Mouse (Mus musculus) myocyte (in vitro differentiated cells): ENCODE results near the gene Zfp760. TPM values are rescaled to one million over a fixed set of nuclear protein-coding genes. Genes with fewer than 3 reads are reported as not detected.
"Not testable (repeated sequence)": the region's sequence is repeated elsewhere in the genome, so short reads cannot be mapped to it uniquely, and the experiment has no call there.

Experiments used
- H3K27me3 ChIP-seq: one replicate; pipeline ENCODE4 v1.6.1; 2011; ENCODE audit not compliant: control insufficient read depth, insufficient read depth, insufficient read length
- H3K36me3 ChIP-seq: one replicate; pipeline ENCODE4 v1.6.1; 2011; ENCODE audit not compliant: control insufficient read depth, insufficient read depth
- H3K4me2 ChIP-seq: one replicate; pipeline ENCODE4 v1.6.1; 2011; ENCODE audit warnings: low read depth, control low read depth
- H3K4me3 ChIP-seq: one replicate; pipeline ENCODE4 v1.5.1; 2011; ENCODE audit warnings: mild to moderate bottlenecking, control low read depth, moderate library complexity
- H3K79me2 ChIP-seq: one replicate; pipeline ENCODE4 v1.6.1; 2011; ENCODE audit not compliant: control insufficient read depth, insufficient read depth
- H3ac ChIP-seq: one replicate; pipeline ENCODE4 v1.6.1; 2011; ENCODE audit not compliant: control insufficient read depth, insufficient read length
- CEBPB ChIP-seq: IDR thresholded peaks from 2 replicates; pipeline ENCODE4 v1.6.1; 2011; ENCODE audit warnings: mild to moderate bottlenecking, moderate library complexity; ENCODE audit not compliant: poor library complexity, insufficient read depth, severe bottlenecking
- E2F4 ChIP-seq: IDR thresholded peaks from one replicate; pipeline ENCODE4 v1.6.1; 2011; ENCODE audit warnings: mild to moderate bottlenecking, control low read depth, moderate library complexity; ENCODE audit not compliant: insufficient read depth
- MAX ChIP-seq: IDR thresholded peaks from one replicate; pipeline ENCODE4 v1.6.1; 2011; ENCODE audit warnings: low read depth, mild to moderate bottlenecking, control low read depth
- MYOD1 ChIP-seq, 3 experiments: IDR thresholded peaks; one replicate each; pipeline ENCODE4 v1.6.1; 2011; ENCODE audit warnings: control low read depth in 2 of 3, low read depth in 2 of 3, mild to moderate bottlenecking in 2 of 3, moderate library complexity in 1 of 3; ENCODE audit not compliant: insufficient read length in 2 of 3, control insufficient read depth in 1 of 3
- MYOG ChIP-seq, 3 experiments: IDR thresholded peaks; one replicate each; pipeline ENCODE4 v1.6.1; 2011; ENCODE audit warnings: control low read depth in 2 of 3, low read depth in 2 of 3, mild to moderate bottlenecking in 2 of 3; ENCODE audit not compliant: insufficient read length in 2 of 3, control insufficient read depth in 1 of 3, insufficient read depth in 1 of 3
- POLR2A ChIP-seq: IDR thresholded peaks from one replicate; pipeline ENCODE4 v1.6.1; 2011; ENCODE audit warnings: low read depth, mild to moderate bottlenecking, control low read depth, moderate library complexity; ENCODE audit not compliant: insufficient read length
- POLR2AphosphoS2 ChIP-seq: IDR thresholded peaks from one replicate; pipeline ENCODE4 v1.6.1; 2011; ENCODE audit warnings: low read depth, control low read depth; ENCODE audit not compliant: insufficient read length
- REST ChIP-seq: IDR thresholded peaks from one replicate; pipeline ENCODE4 v1.6.1; 2011; ENCODE audit warnings: mild to moderate bottlenecking, control low read depth, moderate library complexity; ENCODE audit not compliant: insufficient read depth, insufficient read length
- SRF ChIP-seq: IDR thresholded peaks from one replicate; pipeline ENCODE4 v1.6.1; 2011; ENCODE audit warnings: low read depth; ENCODE audit not compliant: control insufficient read depth, insufficient read length
- TCF12 ChIP-seq: IDR thresholded peaks from one replicate; pipeline ENCODE4 v1.6.1; 2011; ENCODE audit warnings: mild to moderate bottlenecking, control low read depth; ENCODE audit not compliant: poor library complexity, insufficient read depth, severe bottlenecking
- TCF3 ChIP-seq: IDR thresholded peaks from one replicate; pipeline ENCODE4 v1.6.1; 2011; ENCODE audit warnings: low read depth, control low read depth; ENCODE audit not compliant: insufficient read length
- USF1 ChIP-seq: IDR thresholded peaks from one replicate; pipeline ENCODE4 v1.6.1; 2011; ENCODE audit warnings: low read depth, mild to moderate bottlenecking, control low read depth, moderate library complexity
- polyA plus RNA-seq: library from polyadenylated mRNA; unstranded; fragments of >200 nt; fragmentation: generic; extraction: Trizol; gene quantifications from one replicate; pipeline ENCODE4 v1.2.1, GENCODE M21; 2012; ENCODE audit warnings: missing spikeins

Gene Zfp760
- polyA plus RNA-seq, 1 experiment = 0.76 TPM

GRCm38 (mm10) chr17:21693342-21693741 lies 14.2 kb upstream of the Zfp760 start:
- H3K79me2 ChIP-seq = no peaks in the 10 kb centered on the region
- H3K4me3 ChIP-seq = no peak overlapping the region
- H3K27me3 ChIP-seq = no peaks in the 10 kb centered on the region
- peaks cover 23% of the 10 kb centered on the region for H3K36me3 ChIP-seq
- H3ac ChIP-seq = no peak overlapping the region
- H3K4me2 ChIP-seq = no peak overlapping the region
- no peak for TF ChIP-seq POLR2A
- TF ChIP-seq MAX = no peak
- no peak for TF ChIP-seq SRF
- TF ChIP-seq MYOG (IDR thresholded peaks at IDR 0.05; ENCODE audit: control insufficient read depth in 1 of 3, insufficient read depth in 1 of 3, insufficient read length in 2 of 3, low read depth in 2 of 3) = no peak
- no peak for TF ChIP-seq E2F4
- TF ChIP-seq CEBPB = no peak
- no peak for TF ChIP-seq MYOD1 (IDR thresholded peaks at IDR 0.05; ENCODE audit: control insufficient read depth in 1 of 3, insufficient read length in 2 of 3, low read depth in 2 of 3)
- no peak for TF ChIP-seq USF1
- no peak for TF ChIP-seq TCF3
- no peak for TF ChIP-seq TCF12
- TF ChIP-seq REST = no peak
- no peak for TF ChIP-seq POLR2AphosphoS2

DNA sequence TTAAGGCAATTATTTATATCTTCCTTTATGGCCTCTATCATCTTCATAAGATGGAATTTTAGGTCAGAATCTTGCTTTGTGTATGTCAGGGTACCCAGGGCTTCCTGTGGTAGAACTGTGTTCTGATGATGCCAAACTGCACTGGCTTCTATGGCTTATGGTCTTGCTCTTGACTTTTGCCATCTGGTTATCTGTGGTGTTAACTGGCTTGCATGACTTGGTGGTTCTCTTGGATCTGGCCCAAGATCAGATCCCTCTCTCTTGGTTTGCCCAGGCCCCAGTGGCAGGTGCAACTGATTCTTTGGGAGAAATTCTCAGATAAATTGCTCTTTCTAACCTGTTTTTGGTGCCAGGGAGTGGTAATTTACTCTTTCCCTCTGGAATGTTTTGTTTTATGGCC lies 11.5 kb upstream of the Zfp760 start:
- no peak overlapping the region for H3K4me2 ChIP-seq
- no peak overlapping the region for H3ac ChIP-seq
- no peaks in the 10 kb centered on the region for H3K27me3 ChIP-seq
- H3K36me3 ChIP-seq = peaks cover 10% of the 10 kb centered on the region
- TF ChIP-seq CEBPB (no peak), TCF12 (no peak)
- H3K79me2 ChIP-seq = no peaks in the 10 kb centered on the region
- no peak overlapping the region for H3K4me3 ChIP-seq

- H3K4me3 ChIP-seq = no peak overlapping the region
- no peaks in the 10 kb centered on the region for H3K27me3 ChIP-seq
- H3K79me2 ChIP-seq = no peaks in the 10 kb centered on the region
- no peak for TF ChIP-seq MAX
- H3K36me3 ChIP-seq = no peaks in the 10 kb centered on the region
- no peak overlapping the region for H3K4me2 ChIP-seq
- no peak overlapping the region for H3ac ChIP-seq
Measured at GRCm38 (mm10) chr17:21702281-21703240, 5.0 kb upstream of the Zfp760 start.

GRCm38 (mm10) chr17:21703414-21703813 lies 4.1 kb upstream of the Zfp760 start:
- Histone ChIP-seq H3K4me2 (no peak overlapping the region), H3K4me3 (no peak overlapping the region), H3K79me2 (no peaks in the 10 kb centered on the region), H3ac (no peak overlapping the region), H3K36me3 (no peaks in the 10 kb centered on the region), H3K27me3 (no peaks in the 10 kb centered on the region)
- TF ChIP-seq TCF3 (no peak), REST (no peak), SRF (no peak), MYOD1 (IDR thresholded peaks at IDR 0.05; ENCODE audit: control insufficient read depth in 1 of 3, insufficient read length in 2 of 3, low read depth in 2 of 3) (no peak), MYOG (IDR thresholded peaks at IDR 0.05; ENCODE audit: control insufficient read depth in 1 of 3, insufficient read depth in 1 of 3, insufficient read length in 2 of 3, low read depth in 2 of 3) (no peak), E2F4 (no peak), TCF12 (no peak), POLR2A (no peak), POLR2AphosphoS2 (no peak), CEBPB (no peak), MAX (no peak), USF1 (no peak)

DNA sequence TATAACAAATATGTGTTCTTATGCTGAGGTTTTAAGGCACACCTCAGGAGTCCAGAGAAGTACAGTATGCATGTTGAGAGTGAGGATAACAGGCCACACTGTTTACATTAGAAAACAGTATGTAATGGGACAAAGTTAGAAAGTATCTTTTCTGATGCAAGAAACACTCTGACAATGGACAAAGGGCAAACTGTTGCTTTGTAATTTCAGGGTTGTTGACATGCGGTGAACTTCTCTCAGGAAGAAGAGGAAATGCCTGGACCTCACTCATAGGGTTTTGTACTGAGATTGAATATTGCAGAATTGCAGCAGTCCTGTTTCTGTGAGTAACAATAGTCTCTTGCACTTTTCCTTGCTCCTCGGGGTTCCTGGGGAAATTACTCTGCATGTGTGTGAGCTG lies 860 bp downstream of the Zfp760 start:
- Histone ChIP-seq H3K79me2 (no peaks in the 10 kb centered on the region), H3K4me2 (peak overlapping the region; percentile 80), H3K4me3 (peak overlapping the region; percentile 45), H3K27me3 (no peaks in the 10 kb centered on the region), H3K36me3 (peaks cover 7% of the 10 kb centered on the region), H3ac (no peak overlapping the region)
- TF ChIP-seq TCF3 (no peak), E2F4 (no peak), POLR2A (no peak), USF1 (no peak), MAX (no peak), TCF12 (no peak)

GRCm38 (mm10) chr17:21730495-21730894 lies 23.0 kb downstream of the Zfp760 start, which contains the start of gene Zfp229:
Gene Zfp229, plus strand, starts transcription at chr17:21730795.
- not testable (repeated sequence) for H3K27me3 ChIP-seq, H3K4me3 ChIP-seq, H3K4me2 ChIP-seq, H3K79me2 ChIP-seq, H3K36me3 ChIP-seq, H3ac ChIP-seq
